Mouse (Mus musculus) stomach, postnatal 0 days (tissue): ENCODE data around the gene Olfr1156.

Experiments
- CTCF ChIP-seq: IDR thresholded peaks from 2 replicates; pipeline ENCODE4 v1.5.1; 2016; ENCODE audit warnings: antibody characterized with exemption, low read depth, mild to moderate bottlenecking, moderate library complexity
- EP300 ChIP-seq: optimal IDR thresholded peaks from 2 replicates; pipeline ENCODE3; 2016; ENCODE audit warnings: antibody characterized with exemption

DNA sequence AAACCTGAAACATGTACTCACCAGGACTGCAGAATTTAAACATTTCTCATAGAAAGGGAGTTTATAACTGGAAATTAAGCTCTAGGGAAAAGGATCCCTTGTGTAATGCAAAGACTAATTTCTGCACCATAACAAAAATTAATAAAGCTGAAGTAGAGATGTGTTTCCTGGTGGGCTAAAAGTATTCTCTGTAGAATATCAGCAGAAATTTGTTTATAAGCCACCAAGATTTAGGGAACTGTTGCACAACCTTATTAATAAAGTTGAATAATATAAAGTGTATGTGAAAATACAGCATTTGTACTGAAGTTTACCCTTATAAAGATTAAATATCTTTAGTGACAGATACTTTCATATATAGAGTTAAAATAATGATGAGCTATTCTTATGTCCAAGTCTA is at the start of gene Olfr1156:
- TF ChIP-seq CTCF: no peak
- no peak for TF ChIP-seq EP300
